Mouse (Mus musculus) midbrain, embryonic 13.5 days (tissue): Measurements from ENCODE around the gene Rtn4. TPM values are rescaled to one million over a fixed set of nuclear protein-coding genes. Genes with fewer than 3 reads are reported as not detected.

Experiments used
- polyA plus RNA-seq: library from polyadenylated mRNA; unstranded; fragments of >200 nt; fragmentation: Nextera tagmentation; extraction: Ambion mirVana; gene quantifications from 2 replicates; pipeline ENCODE4 v1.2.1, GENCODE M21; 2015

Gene Rtn4
- polyA plus RNA-seq, 1 experiment from 2014 or later = 111 TPM

Other genes starting within 250 kb of the Rtn4 start
- 13.4 TPM in 2 replicates for gene Prorsd1, start 177.9 kb upstream of the Rtn4 start, polyA plus RNA-seq
- 58.9 and 62.4 TPM in 2 replicates for gene Mtif2, start 166.5 kb upstream of the Rtn4 start, polyA plus RNA-seq
- 0.19 and 0.23 TPM in 2 replicates for gene Clhc1, start 145.0 kb upstream of the Rtn4 start, polyA plus RNA-seq
- 678 and 696 TPM in 2 replicates for gene Rps27a, start 144.8 kb upstream of the Rtn4 start, polyA plus RNA-seq
- 0.36 and 0.44 TPM in 2 replicates for gene 4931440F15Rik, start 132.7 kb downstream of the Rtn4 start, polyA plus RNA-seq